ENCODE assay signal across 10 mouse cellular contexts in the genomic region with DNA sequence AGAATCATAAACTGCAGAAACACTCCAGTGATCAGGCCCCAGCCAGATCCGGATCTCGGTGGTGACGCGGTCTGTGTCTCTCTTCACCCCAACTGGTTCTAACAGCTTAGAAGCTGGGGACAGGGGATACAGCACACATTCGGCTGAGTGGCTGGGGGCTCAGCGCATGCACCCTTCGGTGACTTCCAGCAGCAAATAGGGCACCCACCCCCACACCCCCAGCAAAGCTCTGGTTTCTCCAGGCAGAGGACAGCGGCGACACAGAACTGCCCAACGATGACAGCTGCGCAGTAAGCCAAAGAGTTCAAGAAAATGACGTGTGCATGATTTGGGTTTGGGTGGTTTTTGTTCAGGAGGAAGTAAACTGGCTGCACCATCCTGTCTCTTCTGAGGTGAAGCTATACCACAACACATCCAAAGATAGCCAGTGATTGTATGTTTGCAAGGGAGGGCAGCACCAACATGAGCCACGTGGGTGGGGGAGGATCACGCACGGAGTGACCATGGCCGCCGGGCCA.
A peak's percentile ranks its signal among the peaks of the same experiment; 100 is the strongest.
DNase-seq lines count a peak whose midpoint lies in the region; TF ChIP-seq lines count a peak whose summit lies in the region.
"Had no signal": no experiment of that assay in that cellular context is flagged by ENCODE, and none has a peak within 500 bp of the region (broad histone marks: within the 10 kb centered on the region; RNA-seq: fewer than 3 reads in every experiment).

No protein-coding gene starts in this region.

- H3K4me1 ChIP-seq in kidney, adult 2 months (ENCODE audit: control insufficient read depth, insufficient read depth, low read length), result peaks cover 35% of the 10 kb centered on the region
- H3K4me1 ChIP-seq in thymus, adult 2 months (replicated peaks; ENCODE audit: control insufficient read depth, insufficient read depth, low read length), result peaks cover 24% of the 10 kb centered on the region

- 60% methylated on average over 17 of the region's 17 CpGs for WGBS in kidney, adult 2 months
- 14% methylated on average over 17 of the region's 17 CpGs for WGBS in thymus, adult 2 months

- DNase-seq in kidney, adult 2 months, result peak; percentile 52
- DNase-seq in kidney, adult 18-20 months, result no peak
- DNase-seq in thymus, adult 2 months, result no peak
- no peak for DNase-seq in thymus, postnatal 14 days
- peak; percentile 76 for DNase-seq in induced T-regulatory cell, adult 2 months (ENCODE audit: low read depth)
- no peak for DNase-seq in cerebellum, adult 9-11 months
- no peak for DNase-seq in urinary bladder, postnatal 36 days (ENCODE audit: low spot score in 2 of 2)

- peak overlapping the region; percentile 42; the same call in 1 of the 2 replicates for H3K27ac ChIP-seq in kidney, adult 2 months (ENCODE audit: insufficient read depth, low read depth, low read length)
- peak overlapping the region; percentile 27; the same call in 1 of the 2 replicates for H3K27ac ChIP-seq in thymus, adult 2 months (ENCODE audit: control insufficient read depth, insufficient read depth, low read length)
- H3K27ac ChIP-seq: macrophage had no signal

- no peak for TF ChIP-seq CTCF in kidney, adult 2 months (conservative IDR thresholded peaks at IDR 0.05; ENCODE audit: insufficient read depth, insufficient read length, low read depth, low read length)
- no peak for TF ChIP-seq CTCF in thymus, adult 2 months (IDR thresholded peaks at IDR 0.05; ENCODE audit: borderline replicate concordance, control insufficient read depth, extremely low read depth, insufficient read depth, low read length, poor library complexity)

- no peak for TF ChIP-seq POLR2A in kidney, adult 2 months (IDR thresholded peaks at IDR 0.05; ENCODE audit: low read depth, low read length)
- no peak for TF ChIP-seq POLR2A in thymus, adult 2 months (IDR thresholded peaks at IDR 0.05; ENCODE audit: control insufficient read depth, extremely low read depth, insufficient read depth, low read length, poor library complexity)

- H3K27me3 ChIP-seq in kidney, adult 2 months (replicated peaks; ENCODE audit: control insufficient read depth, insufficient read depth, low read length), result no peaks in the 10 kb centered on the region
- H3K27me3 ChIP-seq in thymus, adult 2 months (ENCODE audit: control insufficient read depth, insufficient read depth, low read length), result no peaks in the 10 kb centered on the region
- H3K27me3 ChIP-seq: heart, embryonic 12.5 days had no signal

- H3K4me3 ChIP-seq in kidney, adult 2 months (ENCODE audit: insufficient read depth, low read depth, low read length), result no peak overlapping the region
- peak overlapping the region; percentile 35 for H3K4me3 ChIP-seq in thymus, adult 2 months (ENCODE audit: control insufficient read depth, insufficient read depth, low read length)
- H3K4me3 ChIP-seq: heart, embryonic 12.5 days; left cerebral cortex, adult 2 months had no signal

- H3K36me3 ChIP-seq in kidney, adult 2 months (ENCODE audit: control insufficient read depth, insufficient read depth, low read length), result no peaks in the 10 kb centered on the region
- no peaks in the 10 kb centered on the region for H3K36me3 ChIP-seq in thymus, adult 2 months (ENCODE audit: control insufficient read depth, insufficient read depth, low read length)
- H3K36me3 ChIP-seq: heart, embryonic 12.5 days had no signal

Comparison
In these comparisons a context has a peak if more than half of its experiments do, and no peak if none do; other contexts are left out.
1. DNase-seq: peak in kidney, adult 2 months (single experiment) and induced T-regulatory cell, adult 2 months (single experiment); none in kidney, adult 18-20 months (single experiment), thymus, adult 2 months (single experiment), thymus, postnatal 14 days (single experiment), cerebellum, adult 9-11 months (single experiment) and urinary bladder, postnatal 36 days (0 of 2).